Mouse (Mus musculus): ENCODE measurements around the gene Thrsp.

DNA sequence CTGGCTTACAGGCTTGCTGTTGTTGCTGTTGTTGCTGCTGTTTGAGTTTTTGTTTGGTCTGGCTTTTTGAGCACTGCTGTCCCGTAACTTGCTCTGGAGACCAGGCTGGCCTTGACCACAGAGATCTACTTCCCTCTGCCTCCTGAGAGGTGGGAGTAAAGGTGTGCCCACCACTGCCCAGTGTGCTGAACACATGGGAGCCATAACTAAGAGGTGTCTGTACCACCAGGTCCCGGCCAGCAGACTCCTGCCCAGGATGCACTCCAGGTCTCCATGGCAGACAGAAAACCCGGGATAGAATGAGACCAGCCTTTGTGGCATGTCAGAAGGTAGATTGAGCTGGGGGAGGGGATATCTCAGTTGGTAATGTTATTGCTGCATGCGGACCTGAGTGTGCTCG is 1.6 kb upstream of the Thrsp start:
- no peak for TF ChIP-seq POLR2A (IDR thresholded peaks at IDR 0.05; ENCODE audit: low read depth, low read length)
- TF ChIP-seq CTCF (conservative IDR thresholded peaks at IDR 0.05; ENCODE audit: insufficient read depth, insufficient read length, low read depth, low read length) = no peak
